ENCODE assay signal across 15 mouse cellular contexts in genomic region chr10:106179651-106180050, GRCm38 (mm10).
"Had no signal": no experiment of that assay in that cellular context is flagged by ENCODE, and none has a peak within 500 bp of the region (broad histone marks: within the 10 kb centered on the region; RNA-seq: fewer than 3 reads in every experiment).

No protein-coding gene starts in this region.

- ATAC-seq: hindbrain, postnatal 0 days; intestine, embryonic 16.5 days had no signal

- DNase-seq: gastrocnemius, postnatal 14 days; gastrocnemius, postnatal 36 days; heart, adult 11 months; heart, adult 2 months; heart, postnatal 14 days; heart, postnatal 36 days; kidney, adult 11 months; kidney, adult 2 months; kidney, adult 9 months; kidney, postnatal 14 days; kidney, postnatal 4 days; liver; liver, embryonic 13.5 days had no signal
